Mouse (Mus musculus) gastrocnemius, postnatal 36 days (tissue): ENCODE results near the gene Amz2. TPM values are rescaled to one million over a fixed set of nuclear protein-coding genes. Genes with fewer than 3 reads are reported as not detected.

Experiments
- DNase-seq, 2 experiments: peaks; one replicate each; pipeline ENCODE4 v3.0.0; 2022
- intact Hi-C: fragments of 180-260 bp; cut with DNase I; formaldehyde crosslinking; loops from one replicate; pipeline ENCODE4 v1.15.1; 2025
- total RNA-seq, 2 experiments: library from RNA; stranded (reverse); gene quantifications; 2 replicates each; pipeline ENCODE4 v1.2.3; 2021

Amz2 gene
- total RNA-seq, 2 experiments from 2014 or later, result 60.1 to 63.4 TPM

- intact Hi-C loops, result loop anchor here (5.0 kb wide), 2 partner anchors 48 to 73 kb away; no protein-coding TSS in a partner anchor
- DNase-seq, result no peak
Observed at GRCm38 (mm10) chr11:109419961-109420566, 5.7 kb upstream of the Amz2 start.

GRCm38 (mm10) chr11:109420567-109420962 is 5.2 kb upstream of the Amz2 start:
- intact Hi-C loops, result loop anchor here (5.0 kb wide), 2 partner anchors 48 to 73 kb away; no protein-coding TSS in a partner anchor
- no peak for DNase-seq

- intact Hi-C loops, result loop anchor here (5.0 kb wide), 2 partner anchors 49 to 74 kb away; no protein-coding TSS in a partner anchor
- no peak for DNase-seq
Observed at GRCm38 (mm10) chr11:109421205-109421604, 4.5 kb upstream of the Amz2 start.

GRCm38 (mm10) chr11:109422263-109422662 is 3.5 kb upstream of the Amz2 start:
- intact Hi-C loops, result loop anchor here (5.0 kb wide), 2 partner anchors 50 to 75 kb away; no protein-coding TSS in a partner anchor
- no peak for DNase-seq

DNA sequence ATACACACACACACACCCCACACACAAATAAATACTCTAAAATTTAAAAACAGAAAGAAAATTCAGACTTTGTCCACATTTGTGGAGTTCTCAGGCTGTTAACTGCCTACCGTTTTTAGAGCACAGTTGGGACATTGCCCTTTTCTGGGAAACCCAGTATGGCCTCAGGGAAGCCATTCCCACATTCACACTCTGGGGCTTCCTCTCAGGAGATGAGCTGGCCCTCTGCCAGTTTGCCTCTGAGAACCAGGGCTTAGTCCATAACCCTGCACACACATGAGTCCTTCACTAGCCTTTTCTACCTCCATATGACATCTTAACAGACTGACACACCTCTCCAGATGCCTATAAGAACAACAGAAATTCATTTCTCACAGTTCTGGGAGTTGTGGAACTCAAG is 2.5 kb upstream of the Amz2 start:
- intact Hi-C loops, result loop anchor here (5.0 kb wide), 2 partner anchors 51 to 76 kb away; no protein-coding TSS in a partner anchor
- DNase-seq, result no peak

- DNase-seq, result no peak
- intact Hi-C loops, result loop anchor here (5.0 kb wide), 1 partner anchor 504 kb away; the partner anchor contains the start of gene Axin2
Observed at GRCm38 (mm10) chr11:109426272-109426586, 483 bp downstream of the Amz2 start.

DNA sequence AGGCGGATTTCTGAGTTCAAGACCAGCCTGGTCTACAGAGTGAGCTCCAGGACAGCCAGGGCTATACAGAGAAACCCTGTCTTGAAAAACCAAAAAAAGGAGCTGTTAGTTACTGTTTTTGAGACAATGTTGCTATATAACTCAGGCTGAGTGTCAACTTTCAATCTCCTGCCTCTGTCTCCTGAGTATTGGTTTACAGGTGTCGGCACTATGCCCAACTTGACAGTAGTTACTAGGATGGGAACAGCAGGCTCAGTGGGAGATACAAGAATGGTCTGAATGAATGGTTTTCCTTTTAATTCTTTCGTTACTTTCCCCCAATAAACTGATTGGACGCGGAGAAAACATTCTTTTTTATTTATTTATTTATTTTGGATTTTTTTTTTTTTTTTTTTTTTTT is 1.6 kb downstream of the Amz2 start:
- intact Hi-C loops, result loop anchor here (5.0 kb wide), 1 partner anchor 505 kb away; the partner anchor contains the start of gene Axin2
- no peak for DNase-seq

GRCm38 (mm10) chr11:109434233-109434798 is 8.6 kb downstream of the Amz2 start:
- no peak for DNase-seq
- intact Hi-C loops, result no loop called here

GRCm38 (mm10) chr11:109436889-109437288 is 11.1 kb downstream of the Amz2 start:
- DNase-seq, result no peak
- intact Hi-C loops, result no loop called here

DNA sequence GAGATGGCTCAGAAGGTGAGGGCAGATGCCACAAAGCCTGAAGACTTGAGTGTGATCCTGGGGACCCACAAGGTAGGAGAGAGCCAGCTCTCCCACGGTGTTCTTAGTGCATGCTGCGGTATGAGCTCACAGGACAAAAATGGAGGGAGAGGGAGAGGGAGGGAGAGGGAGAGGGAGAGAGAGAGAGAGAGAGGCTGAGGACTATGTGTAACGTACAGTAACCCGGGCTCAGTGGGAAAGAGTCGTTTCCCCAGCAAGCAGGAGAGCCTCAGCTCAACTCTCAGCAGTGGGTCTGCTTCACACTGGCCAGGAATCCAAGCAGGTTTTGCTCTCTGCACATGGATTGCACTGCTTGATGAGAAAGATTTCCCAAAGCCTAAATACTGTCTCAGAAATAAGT is 13.5 kb downstream of the Amz2 start:
- intact Hi-C loops, result no loop called here

GRCm38 (mm10) chr11:109439829-109440340 is 14.1 kb downstream of the Amz2 start:
- intact Hi-C loops, result loop anchor here (5.0 to 10.0 kb wide), 2 partner anchors 108 to 175 kb away; partner anchors contain the start of gene Wipi1
- peak; percentile 72 to 73 for DNase-seq

More for the DNA sequence above, 13.5 kb downstream of the Amz2 start:
- DNase-seq, result no peak

DNA sequence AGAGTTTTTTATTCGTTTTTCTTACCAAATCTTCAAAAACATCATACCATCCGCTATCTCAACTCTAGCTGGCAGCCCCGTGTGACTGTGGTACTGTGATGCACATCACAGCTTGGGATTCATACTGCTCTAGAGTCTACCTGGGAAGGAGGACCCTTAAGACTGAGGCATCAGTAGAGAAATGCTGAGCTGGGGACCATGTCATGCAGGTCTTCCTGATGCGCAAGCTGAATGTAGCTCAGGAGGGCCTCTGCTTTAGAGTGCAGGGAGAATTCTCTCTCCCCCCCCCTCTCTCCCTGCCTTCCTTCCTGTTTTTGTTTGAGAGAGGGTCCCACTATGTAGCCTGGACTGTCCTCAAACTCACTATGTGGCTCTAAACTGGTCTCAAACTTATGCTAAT is 14.9 kb downstream of the Amz2 start:
- DNase-seq, result no peak
- intact Hi-C loops, result loop anchor here (5.0 to 10.0 kb wide), 2 partner anchors 108 to 174 kb away; partner anchors contain the start of gene Wipi1

DNA sequence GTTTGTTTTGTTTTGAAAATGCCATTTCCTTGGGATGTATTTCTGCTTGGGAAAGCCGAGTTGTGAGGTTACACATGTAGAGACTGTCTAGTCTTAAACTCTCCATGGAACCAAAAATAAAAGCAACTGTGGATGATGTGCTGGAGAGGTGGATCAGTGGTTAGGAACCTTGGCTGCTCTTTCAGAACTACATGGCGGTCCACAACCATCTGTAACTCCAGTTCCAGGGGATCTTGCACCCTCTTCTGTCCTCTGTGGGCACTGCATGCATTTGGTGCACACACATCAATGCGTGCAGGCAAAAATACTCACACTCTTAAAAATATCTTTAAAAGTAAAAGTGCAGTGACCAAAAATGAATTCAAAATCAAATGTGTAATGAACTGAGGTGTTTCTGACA is 15.4 kb downstream of the Amz2 start:
- DNase-seq, result no peak
- intact Hi-C loops, result loop anchor here (5.0 to 10.0 kb wide), 2 partner anchors 109 to 174 kb away; partner anchors contain the start of gene Wipi1

GRCm38 (mm10) chr11:109442166-109442730 is 16.5 kb downstream of the Amz2 start:
- no peak for DNase-seq
- intact Hi-C loops, result loop anchor here (5.0 to 10.0 kb wide), 2 partner anchors 110 to 173 kb away; partner anchors contain the start of gene Wipi1

GRCm38 (mm10) chr11:109443468-109444263 is 17.9 kb downstream of the Amz2 start:
- DNase-seq, result no peak
- intact Hi-C loops, result loop anchor here (5.0 to 10.0 kb wide), 2 partner anchors 111 to 171 kb away; partner anchors contain the start of gene Wipi1

DNA sequence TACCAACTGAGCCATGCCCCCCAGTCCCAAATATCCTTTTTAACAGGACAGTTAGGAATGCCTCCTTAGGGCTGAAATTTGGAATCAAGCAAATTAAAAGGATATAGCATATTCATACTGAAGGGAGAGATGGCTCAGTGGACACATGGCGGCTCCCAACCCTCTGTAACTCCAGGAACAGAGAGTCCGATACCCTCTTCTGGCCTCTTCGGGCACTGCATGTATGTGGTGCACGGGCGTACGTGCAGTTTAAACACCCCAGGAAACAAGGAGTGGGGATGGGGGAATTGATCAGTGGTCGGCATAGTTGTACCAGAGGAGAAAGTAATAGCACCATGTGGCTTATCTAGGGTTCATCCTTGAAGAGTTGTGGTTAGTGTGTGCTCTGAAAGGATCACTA is 18.9 kb downstream of the Amz2 start:
- intact Hi-C loops, result loop anchor here (5.0 to 10.0 kb wide), 2 partner anchors 112 to 170 kb away; partner anchors contain the start of gene Wipi1
- no peak for DNase-seq

- no peak for DNase-seq
- intact Hi-C loops, result loop anchor here (2.0 to 10.0 kb wide), 4 partner anchors 139 to 417 kb away; partner anchors contain the start of gene Wipi1
Observed at GRCm38 (mm10) chr11:109445438-109446035, 19.8 kb downstream of the Amz2 start.

GRCm38 (mm10) chr11:109451169-109451568 is 25.4 kb downstream of the Amz2 start:
- intact Hi-C loops, result no loop called here

GRCm38 (mm10) chr11:109456261-109456660 is 30.5 kb downstream of the Amz2 start:
- DNase-seq, result no peak
- intact Hi-C loops, result no loop called here

More at GRCm38 (mm10) chr11:109451169-109451568, 25.4 kb downstream of the Amz2 start:
- DNase-seq, result no peak

GRCm38 (mm10) chr11:109458165-109458564 is 32.4 kb downstream of the Amz2 start:
- DNase-seq, result no peak
- intact Hi-C loops, result no loop called here
